Mouse (Mus musculus) ovary, adult 10 weeks (tissue): ENCODE results near the gene Gm17078. TPM values are rescaled to one million over a fixed set of nuclear protein-coding genes. Genes with fewer than 3 reads are reported as not detected.

Experiments used
- polyA plus RNA-seq: library from polyadenylated mRNA; stranded (reverse); fragments of 350-450 nt; fragmentation: Illumina TruSeq; extraction: RNeasy Lipid Tissue Mini Kit (QIAGEN cat#74804); gene quantifications from one replicate; pipeline ENCODE4 v1.2.3, GENCODE M21; 2014

Gene Gm17078
- polyA plus RNA-seq: not detected

GRCm38 (mm10) chr14:51611210-51611609 lies at the start of gene Gm17078:
Gm17078 (minus strand) TSS chr14:51611310.

GRCm38 (mm10) chr14:51635566-51635965 lies 24.5 kb upstream of the Gm17078 start, which contains the start of gene Gm4181:
Gm4181 (minus strand) TSS chr14:51635666.

GRCm38 (mm10) chr14:51592039-51592438 lies 19.1 kb downstream of the Gm17078 start, which contains the start of gene Gm17174:
Gm17174 (minus strand) TSS chr14:51592139.

GRCm38 (mm10) chr14:51573963-51574362 lies 37.1 kb downstream of the Gm17078 start, which contains the start of gene Gm17175:
Gm17175 (minus strand) TSS chr14:51574063.

Other genes with a start within 250 kb of the Gm17078 start
- not detected for gene Gm7247, start 249.6 kb downstream of the Gm17078 start, polyA plus RNA-seq
- not detected for gene Vmn2r88, start 200.5 kb downstream of the Gm17078 start, polyA plus RNA-seq
- not detected for gene Vmn2r89, start 159.5 kb downstream of the Gm17078 start, polyA plus RNA-seq
- gene Gm5622, start 58.5 kb downstream of the Gm17078 start, polyA plus RNA-seq: not detected
- gene Gm17175, start 37.2 kb downstream of the Gm17078 start, polyA plus RNA-seq: not detected
- gene Gm17174, start 19.2 kb downstream of the Gm17078 start, polyA plus RNA-seq: not detected
- gene Gm4181, start 24.4 kb upstream of the Gm17078 start, polyA plus RNA-seq: not detected
- not detected for gene Gm17079, start 84.2 kb upstream of the Gm17078 start, polyA plus RNA-seq
- not detected for gene Gm5800, start 105.9 kb upstream of the Gm17078 start, polyA plus RNA-seq
- gene Ang4, start 162.3 kb upstream of the Gm17078 start, polyA plus RNA-seq: not detected
- not detected for gene AY358078, start 188.7 kb upstream of the Gm17078 start, polyA plus RNA-seq
- gene Ear6, start 242.4 kb upstream of the Gm17078 start, polyA plus RNA-seq: not detected